Mouse (Mus musculus): ENCODE results near the gene Gm13275. TPM values are rescaled to one million over a fixed set of nuclear protein-coding genes. Genes with fewer than 3 reads are reported as not detected.
"Not testable (repeated sequence)": the region's sequence is repeated elsewhere in the genome, so short reads cannot be mapped to it uniquely, and the experiment has no call there.

Gm13275 gene
- polyA plus RNA-seq, 1 experiment from 2014 or later = not detected

- H3K4me3 ChIP-seq (ENCODE audit: low read depth, low read length) = 0 out of 2 replicates have a peak overlapping the region, but pooled peaks have one; percentile 19
- H3K4me1 ChIP-seq (ENCODE audit: insufficient read depth) = not testable (repeated sequence)
Observed at GRCm38 (mm10) chr4:88782335-88782734, 12.0 kb upstream of the Gm13275 start.

DNA sequence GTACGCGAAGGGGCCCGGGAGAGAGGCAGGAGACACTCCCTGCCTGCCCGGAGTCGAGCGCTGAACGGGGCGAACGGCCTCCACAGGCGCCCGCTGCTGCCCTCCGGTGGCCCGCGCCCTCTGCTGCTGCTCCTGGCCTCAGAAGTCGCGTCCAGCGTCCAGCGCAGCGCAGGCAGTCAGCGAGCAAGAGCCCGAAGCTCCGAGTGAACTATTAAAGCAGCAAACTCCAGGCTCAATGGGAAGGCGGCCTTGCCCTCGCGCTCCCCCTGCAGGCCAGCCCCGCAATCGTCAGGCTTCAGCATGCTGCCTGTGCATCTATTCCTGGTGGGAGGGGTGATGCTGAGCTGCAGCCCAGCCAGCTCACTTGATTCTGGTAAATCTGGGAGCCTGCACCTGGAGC is 8.9 kb upstream of the Gm13275 start, which contains the start of gene Gm13276:
Gm13276 (plus strand) TSS at position 301 of the 400 bp plus-strand sequence.
- no CpG with 5 or more reads among the region's 27 CpGs for WGBS (ENCODE audit: insufficient replicate concordance)
- not testable (repeated sequence) for ATAC-seq

More at GRCm38 (mm10) chr4:88782335-88782734, 12.0 kb upstream of the Gm13275 start:
- not testable (repeated sequence) for H3K36me3 ChIP-seq (replicated peaks; ENCODE audit: insufficient read depth, low read length); H3K9me3 ChIP-seq (ENCODE audit: low read length); DNase-seq; H3K9ac ChIP-seq (replicated peaks); H3K4me2 ChIP-seq (ENCODE audit: low read depth, low read length); ATAC-seq; H3K27me3 ChIP-seq (ENCODE audit: insufficient read depth, low read length)
- 0% methylated on average over 3 of the region's 31 CpGs for WGBS (ENCODE audit: insufficient replicate concordance)
- H3K27ac ChIP-seq (ENCODE audit: low read depth) = peak overlapping the region; percentile 39; the same call in 1 of the 2 replicates
- TF ChIP-seq CTCF (IDR thresholded peaks at IDR 0.05; ENCODE audit: low read depth) = peak; percentile 26

GRCm38 (mm10) chr4:88788402-88788801 is 5.9 kb upstream of the Gm13275 start, which contains the start of gene Gm13277:
TSS of gene Gm13277 (plus strand) at chr4:88788632.
- H3K36me3 ChIP-seq (replicated peaks; ENCODE audit: insufficient read depth, low read length); H3K27me3 ChIP-seq (ENCODE audit: insufficient read depth, low read length); H3K9ac ChIP-seq (replicated peaks); H3K4me1 ChIP-seq (ENCODE audit: insufficient read depth); ATAC-seq; H3K4me2 ChIP-seq (ENCODE audit: low read depth, low read length); H3K27ac ChIP-seq (ENCODE audit: low read depth); H3K9me3 ChIP-seq (ENCODE audit: low read length); H3K4me3 ChIP-seq (ENCODE audit: low read depth, low read length); DNase-seq: not testable (repeated sequence)
- peak; percentile 61 for TF ChIP-seq CTCF (IDR thresholded peaks at IDR 0.05; ENCODE audit: low read depth)
- 0% methylated on average over 1 of the region's 28 CpGs for WGBS (ENCODE audit: insufficient replicate concordance)

More for the DNA sequence above, 8.9 kb upstream of the Gm13275 start, which contains the start of gene Gm13276:
- not testable (repeated sequence) for H3K36me3 ChIP-seq (replicated peaks; ENCODE audit: insufficient read depth, low read length); H3K9me3 ChIP-seq (ENCODE audit: low read length); H3K4me1 ChIP-seq (ENCODE audit: insufficient read depth); DNase-seq; H3K4me2 ChIP-seq (ENCODE audit: low read depth, low read length); H3K27me3 ChIP-seq (ENCODE audit: insufficient read depth, low read length); H3K9ac ChIP-seq (replicated peaks); H3K27ac ChIP-seq (ENCODE audit: low read depth); H3K4me3 ChIP-seq (ENCODE audit: low read depth, low read length)

DNA sequence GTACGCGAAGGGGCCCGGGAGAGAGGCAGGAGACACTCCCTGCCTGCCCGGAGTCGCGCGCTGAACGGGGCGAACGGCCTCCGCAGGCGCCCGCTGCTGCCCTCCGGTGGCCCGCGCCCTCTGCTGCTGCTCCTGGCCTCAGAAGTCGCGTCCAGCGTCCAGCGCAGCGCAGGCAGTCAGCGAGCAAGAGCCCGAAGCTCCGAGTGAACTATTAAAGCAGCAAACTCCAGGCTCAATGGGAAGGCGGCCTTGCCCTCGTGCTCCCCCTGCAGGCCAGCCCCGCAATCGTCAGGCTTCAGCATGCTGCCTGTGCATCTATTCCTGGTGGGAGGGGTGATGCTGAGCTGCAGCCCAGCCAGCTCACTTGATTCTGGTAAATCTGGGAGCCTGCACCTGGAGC is 3.0 kb upstream of the Gm13275 start, which contains the start of gene Gm13278:
Gm13278 (plus strand) TSS at position 301 of the 400 bp plus-strand sequence.
- not testable (repeated sequence) for H3K9me3 ChIP-seq (ENCODE audit: low read length); H3K4me2 ChIP-seq (ENCODE audit: low read depth, low read length); H3K27me3 ChIP-seq (ENCODE audit: insufficient read depth, low read length); H3K9ac ChIP-seq (replicated peaks); H3K27ac ChIP-seq (ENCODE audit: low read depth); H3K4me1 ChIP-seq (ENCODE audit: insufficient read depth); H3K36me3 ChIP-seq (replicated peaks; ENCODE audit: insufficient read depth, low read length); ATAC-seq; H3K4me3 ChIP-seq (ENCODE audit: low read depth, low read length); DNase-seq
- WGBS (ENCODE audit: insufficient replicate concordance) = no CpG with 5 or more reads among the region's 28 CpGs

DNA sequence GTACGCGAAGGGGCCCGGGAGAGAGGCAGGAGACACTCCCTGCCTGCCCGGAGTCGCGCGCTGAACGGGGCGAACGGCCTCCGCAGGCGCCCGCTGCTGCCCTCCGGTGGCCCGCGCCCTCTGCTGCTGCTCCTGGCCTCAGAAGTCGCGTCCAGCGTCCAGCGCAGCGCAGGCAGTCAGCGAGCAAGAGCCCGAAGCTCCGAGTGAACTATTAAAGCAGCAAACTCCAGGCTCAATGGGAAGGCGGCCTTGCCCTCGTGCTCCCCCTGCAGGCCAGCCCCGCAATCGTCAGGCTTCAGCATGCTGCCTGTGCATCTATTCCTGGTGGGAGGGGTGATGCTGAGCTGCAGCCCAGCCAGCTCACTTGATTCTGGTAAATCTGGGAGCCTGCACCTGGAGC is 2.8 kb downstream of the Gm13275 start, which contains the start of gene Gm13279:
Gm13279 (plus strand) TSS at position 301 of the 400 bp plus-strand sequence.
- not testable (repeated sequence) for H3K4me2 ChIP-seq (ENCODE audit: low read depth, low read length)

GRCm38 (mm10) chr4:88799365-88799764 is 5.1 kb downstream of the Gm13275 start, which contains the start of gene Gm13285:
TSS of gene Gm13285 (plus strand) at chr4:88799665.
- H3K27ac ChIP-seq (ENCODE audit: low read depth); H3K4me3 ChIP-seq (ENCODE audit: low read depth, low read length); ATAC-seq; H3K27me3 ChIP-seq (ENCODE audit: insufficient read depth, low read length); H3K9me3 ChIP-seq (ENCODE audit: low read length); H3K36me3 ChIP-seq (replicated peaks; ENCODE audit: insufficient read depth, low read length); H3K4me2 ChIP-seq (ENCODE audit: low read depth, low read length); H3K9ac ChIP-seq (replicated peaks); DNase-seq; H3K4me1 ChIP-seq (ENCODE audit: insufficient read depth): not testable (repeated sequence)
- 0% methylated on average over 1 of the region's 7 CpGs for WGBS (ENCODE audit: insufficient replicate concordance)

More for the DNA sequence above, 2.8 kb downstream of the Gm13275 start, which contains the start of gene Gm13279:
- H3K27ac ChIP-seq (ENCODE audit: low read depth); H3K9me3 ChIP-seq (ENCODE audit: low read length); H3K27me3 ChIP-seq (ENCODE audit: insufficient read depth, low read length); H3K4me1 ChIP-seq (ENCODE audit: insufficient read depth); DNase-seq; H3K36me3 ChIP-seq (replicated peaks; ENCODE audit: insufficient read depth, low read length); H3K4me3 ChIP-seq (ENCODE audit: low read depth, low read length); H3K9ac ChIP-seq (replicated peaks); ATAC-seq: not testable (repeated sequence)
- WGBS (ENCODE audit: insufficient replicate concordance) = no CpG with 5 or more reads among the region's 28 CpGs

GRCm38 (mm10) chr4:88802954-88803353 is 8.7 kb downstream of the Gm13275 start, which contains the start of gene Gm13287:
TSS of gene Gm13287 (plus strand) at chr4:88803254.
- H3K9ac ChIP-seq (replicated peaks); H3K27me3 ChIP-seq (ENCODE audit: insufficient read depth, low read length); H3K4me3 ChIP-seq (ENCODE audit: low read depth, low read length); H3K4me1 ChIP-seq (ENCODE audit: insufficient read depth); H3K36me3 ChIP-seq (replicated peaks; ENCODE audit: insufficient read depth, low read length); DNase-seq; H3K27ac ChIP-seq (ENCODE audit: low read depth); H3K9me3 ChIP-seq (ENCODE audit: low read length); ATAC-seq; H3K4me2 ChIP-seq (ENCODE audit: low read depth, low read length): not testable (repeated sequence)
- WGBS (ENCODE audit: insufficient replicate concordance) = no CpG with 5 or more reads among the region's 29 CpGs

DNA sequence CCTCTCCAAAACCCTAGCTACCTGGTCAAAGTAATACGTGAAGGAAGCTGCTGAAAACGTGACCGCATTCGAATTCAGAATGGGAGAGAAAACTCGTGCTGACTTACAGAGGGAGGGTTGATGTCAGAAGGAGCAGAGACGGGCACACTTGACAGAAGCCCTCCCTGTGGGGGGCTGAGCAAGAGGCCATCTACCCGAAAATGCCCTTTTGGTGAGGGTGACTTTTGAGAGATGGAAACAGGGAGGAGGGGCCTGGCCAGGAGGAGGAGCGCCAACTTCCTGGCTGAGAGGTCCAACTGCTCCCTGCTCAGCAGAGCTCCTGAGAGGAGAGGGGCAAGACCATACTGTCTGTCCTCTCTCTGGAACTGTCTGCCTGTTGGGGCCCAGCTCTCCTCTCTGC is 10.9 kb downstream of the Gm13275 start, which contains the start of gene Gm13288:
Gm13288 (plus strand) TSS at position 301 of the 400 bp plus-strand sequence.
- no CpG with 5 or more reads among the region's 8 CpGs for WGBS (ENCODE audit: insufficient replicate concordance)
- H3K27ac ChIP-seq (ENCODE audit: low read depth); H3K4me1 ChIP-seq (ENCODE audit: insufficient read depth); ATAC-seq; H3K4me2 ChIP-seq (ENCODE audit: low read depth, low read length); H3K9ac ChIP-seq (replicated peaks); H3K9me3 ChIP-seq (ENCODE audit: low read length); H3K4me3 ChIP-seq (ENCODE audit: low read depth, low read length); H3K27me3 ChIP-seq (ENCODE audit: insufficient read depth, low read length); H3K36me3 ChIP-seq (replicated peaks; ENCODE audit: insufficient read depth, low read length); DNase-seq: not testable (repeated sequence)
